Mouse (Mus musculus): ENCODE results near the gene Gm45208. TPM values are rescaled to one million over a fixed set of nuclear protein-coding genes. Genes with fewer than 3 reads are reported as not detected.
"Not testable (repeated sequence)": the region's sequence is repeated elsewhere in the genome, so short reads cannot be mapped to it uniquely, and the experiment has no call there.

Gene Gm45208
- polyA plus RNA-seq, 1 experiment from 2014 or later: not detected

DNA sequence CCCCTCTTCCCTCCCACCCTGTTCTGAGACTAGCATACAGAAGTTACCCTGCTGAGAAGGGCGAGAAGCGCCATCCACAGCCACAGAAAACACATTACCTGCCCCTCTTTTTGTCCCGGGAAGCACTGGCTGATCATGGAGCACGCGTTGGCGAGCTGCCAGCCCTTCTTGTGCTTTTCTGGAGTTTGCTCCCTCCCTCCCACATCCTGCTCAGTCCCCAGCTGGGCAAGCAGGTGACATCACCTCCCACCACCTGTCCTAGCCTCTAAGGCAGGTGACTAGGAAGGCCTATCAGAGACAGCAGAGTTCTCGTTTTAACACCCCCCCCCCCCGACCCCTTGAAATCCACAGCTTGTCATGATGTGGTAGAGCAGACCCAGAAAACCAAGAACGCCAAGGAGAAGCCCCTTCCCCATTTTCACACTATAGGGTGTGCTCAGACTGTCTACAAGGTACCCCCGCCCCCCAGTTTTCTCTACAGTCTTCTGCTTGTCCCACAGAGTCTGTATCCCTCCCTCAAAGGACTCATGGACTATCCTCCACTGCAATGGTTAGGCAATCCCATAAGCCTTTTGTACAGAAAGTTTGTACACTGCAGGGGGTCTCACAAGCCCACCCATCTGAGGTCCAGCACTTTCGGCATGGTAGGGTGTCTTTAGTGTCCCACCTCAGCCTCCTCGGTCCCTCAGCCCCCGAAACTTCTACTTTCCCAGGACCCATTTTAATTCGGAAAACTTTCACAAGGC is 17.5 kb downstream of the Gm45208 start:
- Histone ChIP-seq H3K9me3 (ENCODE audit: control insufficient read depth, low read length) (no peaks in the 10 kb centered on the region), H3K4me2 (ENCODE audit: low read depth) (no peak overlapping the region), H3K4me1 (ENCODE audit: control insufficient read depth, insufficient read depth, low read length) (no peaks in the 10 kb centered on the region), H3K4me3 (ENCODE audit: low read depth, low read length) (no peak overlapping the region), H3K27ac (ENCODE audit: low read depth, low read length) (no peak overlapping the region), H3K27me3 (ENCODE audit: control insufficient read depth, insufficient read depth, low read length) (no peaks in the 10 kb centered on the region), H3K9ac (ENCODE audit: low read length) (no peak overlapping the region), H3K36me3 (ENCODE audit: control insufficient read depth, insufficient read depth, low read length) (no peaks in the 10 kb centered on the region)
- no peak for ATAC-seq (ENCODE audit: insufficient read depth, low FRiP score, low TSS enrichment)
- 76% methylated on average over 14 of the region's 14 CpGs for WGBS
- no peak for DNase-seq (ENCODE audit: low spot score)

- H3K9ac ChIP-seq (ENCODE audit: low read length): no peak overlapping the region
- DNase-seq (ENCODE audit: low spot score) (no peak), ATAC-seq (ENCODE audit: insufficient read depth, low FRiP score, low TSS enrichment) (no peak)
- H3K27me3 ChIP-seq (ENCODE audit: control insufficient read depth, insufficient read depth, low read length): no peaks in the 10 kb centered on the region
- no peaks in the 10 kb centered on the region for H3K36me3 ChIP-seq (ENCODE audit: control insufficient read depth, insufficient read depth, low read length)
- no peak overlapping the region for H3K4me2 ChIP-seq (ENCODE audit: low read depth)
- H3K4me1 ChIP-seq (ENCODE audit: control insufficient read depth, insufficient read depth, low read length): no peaks in the 10 kb centered on the region
- no peak overlapping the region for H3K4me3 ChIP-seq (ENCODE audit: low read depth, low read length)
- H3K27ac ChIP-seq (ENCODE audit: low read depth, low read length): no peak overlapping the region
- 70% methylated on average over 10 of the region's 10 CpGs for WGBS
- no peaks in the 10 kb centered on the region for H3K9me3 ChIP-seq (ENCODE audit: control insufficient read depth, low read length)
These were observed 18.2 kb downstream of the Gm45208 start for GRCm38 (mm10) chrX:7740082-7740819.

- Histone ChIP-seq H3K36me3 (ENCODE audit: control insufficient read depth, insufficient read depth, low read length) (no peaks in the 10 kb centered on the region), H3K4me2 (ENCODE audit: low read depth) (no peak overlapping the region), H3K27me3 (ENCODE audit: control insufficient read depth, insufficient read depth, low read length) (no peaks in the 10 kb centered on the region), H3K4me3 (ENCODE audit: low read depth, low read length) (no peak overlapping the region), H3K9ac (ENCODE audit: low read length) (no peak overlapping the region), H3K4me1 (ENCODE audit: control insufficient read depth, insufficient read depth, low read length) (no peaks in the 10 kb centered on the region), H3K9me3 (ENCODE audit: control insufficient read depth, low read length) (no peaks in the 10 kb centered on the region), H3K27ac (ENCODE audit: low read depth, low read length) (no peak overlapping the region)
- ATAC-seq (ENCODE audit: insufficient read depth, low FRiP score, low TSS enrichment): no peak
- WGBS: 76% methylated on average over 5 of the region's 5 CpGs
- DNase-seq (ENCODE audit: low spot score): no peak
These were observed 19.1 kb downstream of the Gm45208 start for GRCm38 (mm10) chrX:7741103-7741502.

DNA sequence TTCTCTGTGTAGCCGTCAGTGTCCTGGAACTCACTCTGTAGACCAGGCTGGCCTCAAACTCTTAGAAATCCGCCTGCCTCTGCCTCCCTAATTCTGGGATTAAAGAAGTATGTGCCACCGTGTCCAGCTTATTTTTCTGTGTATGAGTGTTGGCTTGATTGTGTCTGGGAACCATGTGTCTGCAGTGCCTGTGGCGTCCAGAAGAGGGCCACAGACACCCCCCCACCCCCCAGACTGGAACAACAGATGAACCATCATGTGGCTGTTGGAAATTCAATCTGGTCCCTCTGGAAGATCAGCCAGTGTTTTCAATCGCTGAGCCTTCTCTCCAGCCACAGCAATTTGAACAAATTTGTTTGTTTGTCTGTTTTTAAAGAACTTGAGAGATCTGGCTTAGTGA is 21.4 kb downstream of the Gm45208 start:
- H3K9me3 ChIP-seq (ENCODE audit: control insufficient read depth, low read length): no peaks in the 10 kb centered on the region
- H3K27ac ChIP-seq (ENCODE audit: low read depth, low read length): no peak overlapping the region
- WGBS: 51% methylated on average over 5 of the region's 5 CpGs
- H3K9ac ChIP-seq (ENCODE audit: low read length): no peak overlapping the region
- no peaks in the 10 kb centered on the region for H3K36me3 ChIP-seq (ENCODE audit: control insufficient read depth, insufficient read depth, low read length)
- H3K4me3 ChIP-seq (ENCODE audit: low read depth, low read length): no peak overlapping the region
- no peaks in the 10 kb centered on the region for H3K4me1 ChIP-seq (ENCODE audit: control insufficient read depth, insufficient read depth, low read length)
- no peaks in the 10 kb centered on the region for H3K27me3 ChIP-seq (ENCODE audit: control insufficient read depth, insufficient read depth, low read length)
- DNase-seq (ENCODE audit: low spot score) (no peak), ATAC-seq (ENCODE audit: insufficient read depth, low FRiP score, low TSS enrichment) (no peak)
- H3K4me2 ChIP-seq (ENCODE audit: low read depth): no peak overlapping the region

DNA sequence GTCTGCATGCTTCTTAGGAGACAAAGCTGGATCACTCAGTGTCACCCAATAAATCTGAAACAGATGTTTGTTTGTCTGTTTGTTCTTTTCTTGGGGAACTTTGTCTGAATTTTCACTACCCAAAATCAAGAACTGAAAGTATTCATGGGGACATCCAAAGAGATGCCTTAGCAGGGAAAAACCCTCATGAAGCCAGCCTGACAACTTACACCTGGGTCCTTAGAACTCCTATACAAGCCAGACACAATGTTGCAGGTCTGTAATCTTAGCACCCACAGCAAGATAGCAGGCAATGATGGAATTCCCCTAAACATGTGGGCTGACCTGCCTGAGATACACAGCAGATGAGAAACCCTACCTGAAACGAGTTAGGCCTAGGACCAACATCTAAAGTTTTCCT is 22.9 kb downstream of the Gm45208 start:
- Histone ChIP-seq H3K4me2 (ENCODE audit: low read depth) (no peak overlapping the region), H3K9ac (ENCODE audit: low read length) (no peak overlapping the region), H3K27me3 (ENCODE audit: control insufficient read depth, insufficient read depth, low read length) (no peaks in the 10 kb centered on the region), H3K36me3 (ENCODE audit: control insufficient read depth, insufficient read depth, low read length) (no peaks in the 10 kb centered on the region), H3K27ac (ENCODE audit: low read depth, low read length) (no peak overlapping the region), H3K4me1 (ENCODE audit: control insufficient read depth, insufficient read depth, low read length) (no peaks in the 10 kb centered on the region), H3K4me3 (ENCODE audit: low read depth, low read length) (no peak overlapping the region), H3K9me3 (ENCODE audit: control insufficient read depth, low read length) (no peaks in the 10 kb centered on the region)
- no peak for ATAC-seq (ENCODE audit: insufficient read depth, low FRiP score, low TSS enrichment)
- WGBS: 70% methylated on average over 1 of the region's 1 CpGs
- no peak for DNase-seq (ENCODE audit: low spot score)

DNA sequence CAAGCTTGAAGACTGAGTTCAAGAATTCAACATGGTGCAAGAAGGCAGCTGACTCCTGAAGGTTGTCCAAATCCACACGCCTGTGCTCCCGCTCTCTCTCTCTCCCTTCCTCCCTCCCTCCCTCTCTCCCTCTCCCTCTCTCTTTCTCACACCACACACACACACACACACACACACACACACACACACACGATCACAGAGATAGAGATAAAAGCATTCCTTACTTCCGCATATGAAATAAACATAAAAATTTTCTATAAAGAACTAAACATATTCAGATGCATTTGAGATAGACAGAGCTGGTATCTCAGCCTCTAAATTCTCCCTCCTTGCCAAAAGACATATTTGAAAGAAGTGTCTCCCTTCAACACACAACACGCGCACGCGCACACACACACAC is 23.4 kb downstream of the Gm45208 start:
- Histone ChIP-seq H3K36me3 (ENCODE audit: control insufficient read depth, insufficient read depth, low read length) (no peaks in the 10 kb centered on the region), H3K4me1 (ENCODE audit: control insufficient read depth, insufficient read depth, low read length) (no peaks in the 10 kb centered on the region), H3K9ac (ENCODE audit: low read length) (no peak overlapping the region), H3K4me3 (ENCODE audit: low read depth, low read length) (no peak overlapping the region), H3K27ac (ENCODE audit: low read depth, low read length) (no peak overlapping the region), H3K27me3 (ENCODE audit: control insufficient read depth, insufficient read depth, low read length) (no peaks in the 10 kb centered on the region), H3K4me2 (ENCODE audit: low read depth) (no peak overlapping the region), H3K9me3 (ENCODE audit: control insufficient read depth, low read length) (no peaks in the 10 kb centered on the region)
- WGBS: 97% methylated on average over 8 of the region's 8 CpGs
- no peak for DNase-seq (ENCODE audit: low spot score)
- ATAC-seq (ENCODE audit: insufficient read depth, low FRiP score, low TSS enrichment): no peak

DNA sequence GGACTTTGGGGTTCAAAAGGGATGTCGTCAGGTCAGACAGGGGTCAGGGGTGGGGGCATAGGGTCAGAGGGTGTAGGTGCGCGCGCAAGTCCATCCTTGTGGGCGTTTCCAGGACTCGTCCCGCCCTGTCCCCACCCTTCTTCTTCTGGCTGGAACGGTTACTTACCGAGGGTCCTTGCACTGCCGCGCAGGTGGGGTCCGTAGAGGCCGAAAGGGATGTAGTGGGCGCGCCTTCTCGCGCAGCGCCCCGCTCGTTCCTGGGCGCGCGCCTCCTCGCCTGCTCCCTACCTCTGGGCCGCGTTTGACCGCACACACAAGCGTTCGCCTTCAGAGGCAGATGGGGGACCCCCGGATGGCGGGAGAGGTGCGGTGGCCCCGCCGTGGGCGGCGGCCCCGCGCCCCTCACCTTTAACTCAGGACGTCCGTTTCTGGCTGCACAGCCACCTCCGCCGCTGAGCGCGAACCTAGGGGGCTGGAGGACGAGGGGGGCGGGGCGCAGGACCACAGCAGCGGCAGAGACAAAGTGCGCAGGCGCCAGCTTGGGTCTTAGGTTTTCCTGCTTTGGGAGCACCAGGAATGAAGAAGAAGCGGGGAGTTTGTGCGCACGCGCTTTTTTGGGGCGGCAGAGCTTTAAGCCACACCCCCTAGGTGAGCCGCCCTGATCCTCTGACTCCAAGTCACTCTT is 28.5 kb downstream of the Gm45208 start, which contains the start of gene Ccdc120:
Gene Ccdc120, minus strand, starts transcription at position 474 of the 685 bp plus-strand sequence.
- Histone ChIP-seq H3K27me3 (ENCODE audit: control insufficient read depth, insufficient read depth, low read length) (no peaks in the 10 kb centered on the region), H3K4me3 (ENCODE audit: low read depth, low read length) (peak within 1 kb of the TSS; percentile 62), H3K9ac (ENCODE audit: low read length) (peak within 1 kb of the TSS; percentile 62), H3K9me3 (ENCODE audit: control insufficient read depth, low read length) (no peaks in the 10 kb centered on the region), H3K27ac (ENCODE audit: low read depth, low read length) (no peak within 1 kb of the TSS), H3K36me3 (ENCODE audit: control insufficient read depth, insufficient read depth, low read length) (no peaks in the 10 kb centered on the region), H3K4me2 (ENCODE audit: low read depth) (peak within 1 kb of the TSS; percentile 54), H3K4me1 (ENCODE audit: control insufficient read depth, insufficient read depth, low read length) (no peaks in the 10 kb centered on the region)
- DNase-seq (ENCODE audit: low spot score): peak; percentile 85
- peak; percentile 65; the same call in 1 of the 2 replicates for ATAC-seq (ENCODE audit: insufficient read depth, low FRiP score, low TSS enrichment)
- WGBS: 8% methylated on average over 40 of the region's 56 CpGs

DNA sequence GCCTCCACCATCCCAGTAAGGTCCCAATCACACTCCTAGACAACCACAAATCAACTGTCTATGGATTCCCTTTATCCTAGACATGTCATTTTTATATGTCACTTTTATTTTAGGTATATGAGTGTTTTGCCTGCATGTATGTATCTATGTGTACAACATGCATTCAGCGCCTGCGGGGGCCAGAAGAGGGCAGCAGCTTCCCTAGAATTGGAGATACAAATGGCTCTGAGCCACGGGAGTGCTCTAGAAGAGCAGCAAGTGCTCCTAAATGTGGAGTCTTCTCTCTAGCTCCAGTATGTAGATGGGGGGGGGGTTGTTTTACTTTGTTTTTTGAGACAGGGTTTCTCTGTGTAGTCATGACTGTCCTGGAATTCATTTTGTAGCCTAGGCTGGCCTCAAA is 31.6 kb downstream of the Gm45208 start:
- not testable (repeated sequence) for H3K27ac ChIP-seq (ENCODE audit: low read depth, low read length); H3K36me3 ChIP-seq (ENCODE audit: control insufficient read depth, insufficient read depth, low read length); H3K9ac ChIP-seq (ENCODE audit: low read length); DNase-seq (ENCODE audit: low spot score); H3K4me3 ChIP-seq (ENCODE audit: low read depth, low read length); H3K4me2 ChIP-seq (ENCODE audit: low read depth); H3K9me3 ChIP-seq (ENCODE audit: control insufficient read depth, low read length); H3K4me1 ChIP-seq (ENCODE audit: control insufficient read depth, insufficient read depth, low read length); ATAC-seq (ENCODE audit: insufficient read depth, low FRiP score, low TSS enrichment); H3K27me3 ChIP-seq (ENCODE audit: control insufficient read depth, insufficient read depth, low read length)
- WGBS: 26% methylated on average over 3 of the region's 3 CpGs

Data from neural tube, embryonic 11.5 days (tissue).